Mouse (Mus musculus): ENCODE data around the gene U2af2.

U2af2 gene

GRCm38 (mm10) chr7:5053456-5054179 is 8.3 kb upstream of the U2af2 start:
- TF ChIP-seq GATA4 (IDR thresholded peaks at IDR 0.05; ENCODE audit: insufficient replicate concordance, low read length) = no peak

GRCm38 (mm10) chr7:5056651-5057263 is 5.2 kb upstream of the U2af2 start:
- no peak for TF ChIP-seq GATA4 (IDR thresholded peaks at IDR 0.05; ENCODE audit: insufficient replicate concordance, low read length)

- no peak for TF ChIP-seq GATA4 (IDR thresholded peaks at IDR 0.05; ENCODE audit: insufficient replicate concordance, low read length)
These were observed 4.6 kb upstream of the U2af2 start for GRCm38 (mm10) chr7:5057381-5057780.

- no peak for TF ChIP-seq GATA4 (IDR thresholded peaks at IDR 0.05; ENCODE audit: insufficient replicate concordance, low read length)
These were observed 4.1 kb upstream of the U2af2 start for GRCm38 (mm10) chr7:5057804-5058203.

GRCm38 (mm10) chr7:5058631-5059030 is 3.3 kb upstream of the U2af2 start:
- no peak for TF ChIP-seq GATA4 (IDR thresholded peaks at IDR 0.05; ENCODE audit: insufficient replicate concordance, low read length)

- no peak for TF ChIP-seq GATA4 (IDR thresholded peaks at IDR 0.05; ENCODE audit: insufficient replicate concordance, low read length)
These were observed 2.5 kb upstream of the U2af2 start for GRCm38 (mm10) chr7:5059421-5059820.

GRCm38 (mm10) chr7:5060239-5060731 is 1.7 kb upstream of the U2af2 start:
- TF ChIP-seq GATA4 (IDR thresholded peaks at IDR 0.05; ENCODE audit: insufficient replicate concordance, low read length) = no peak

- TF ChIP-seq GATA4 (IDR thresholded peaks at IDR 0.05; ENCODE audit: insufficient replicate concordance, low read length) = peak; percentile 46; the same call in 1 of the 2 replicates
These were observed 784 bp upstream of the U2af2 start for GRCm38 (mm10) chr7:5060944-5061773.

- TF ChIP-seq GATA4 (IDR thresholded peaks at IDR 0.05; ENCODE audit: insufficient replicate concordance, low read length) = no peak
These were observed 538 bp downstream of the U2af2 start for GRCm38 (mm10) chr7:5062360-5063001.

- no peak for TF ChIP-seq GATA4 (IDR thresholded peaks at IDR 0.05; ENCODE audit: insufficient replicate concordance, low read length)
These were observed 2.9 kb downstream of the U2af2 start for GRCm38 (mm10) chr7:5064886-5065285.

GRCm38 (mm10) chr7:5073586-5073985 is 11.6 kb downstream of the U2af2 start:
- no peak for TF ChIP-seq GATA4 (IDR thresholded peaks at IDR 0.05; ENCODE audit: insufficient replicate concordance, low read length)

- TF ChIP-seq GATA4 (IDR thresholded peaks at IDR 0.05; ENCODE audit: insufficient replicate concordance, low read length) = no peak
These were observed 13.0 kb downstream of the U2af2 start for GRCm38 (mm10) chr7:5074984-5075383.

- no peak for TF ChIP-seq GATA4 (IDR thresholded peaks at IDR 0.05; ENCODE audit: insufficient replicate concordance, low read length)
These were observed 15.0 kb downstream of the U2af2 start for GRCm38 (mm10) chr7:5076931-5077330.

- TF ChIP-seq GATA4 (IDR thresholded peaks at IDR 0.05; ENCODE audit: insufficient replicate concordance, low read length) = peak; percentile 48; the same call in 1 of the 2 replicates
These were observed 18.2 kb downstream of the U2af2 start, which contains the start of gene Epn1 for GRCm38 (mm10) chr7:5080010-5080751. Epn1 (plus strand) TSS chr7:5080235.

Measured in liver, adult (tissue).